Comparison of ENCODE assay signal across 28 mouse cellular contexts in the genomic region with DNA sequence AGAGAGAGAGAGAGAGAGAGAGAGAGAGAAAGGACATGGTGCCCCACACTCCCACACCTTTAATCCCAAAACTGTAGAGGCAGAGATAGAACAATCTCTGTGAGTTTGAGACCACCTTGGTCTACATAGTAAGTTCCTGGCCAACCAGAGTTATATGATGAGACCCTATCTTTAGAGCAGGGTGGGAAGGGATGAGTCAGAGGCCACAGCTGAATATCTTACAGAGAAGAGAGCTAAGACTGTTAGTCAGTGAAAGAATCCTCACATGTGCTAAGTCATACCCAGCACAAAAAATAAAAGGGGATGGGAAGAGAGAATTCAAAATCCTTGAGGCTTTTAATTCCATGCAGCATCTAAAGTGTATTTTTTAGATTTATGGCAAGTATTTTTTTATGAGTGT. TPM values are rescaled to one million over a fixed set of nuclear protein-coding genes. Genes with fewer than 3 reads are reported as not detected.
"Had no signal": no experiment of that assay in that cellular context is flagged by ENCODE, and none has a peak within 500 bp of the region (broad histone marks: within the 10 kb centered on the region; RNA-seq: fewer than 3 reads in every experiment).

No protein-coding gene starts in this region.

- H3K27me3 ChIP-seq: liver, embryonic 15.5 days; lung, embryonic 15.5 days; midbrain, embryonic 13.5 days; midbrain, embryonic 15.5 days; neural tube, embryonic 13.5 days; neural tube, embryonic 15.5 days had no signal

- H3K4me1 ChIP-seq: liver, embryonic 15.5 days; lung, embryonic 15.5 days; midbrain, embryonic 13.5 days; midbrain, embryonic 15.5 days; neural tube, embryonic 13.5 days; neural tube, embryonic 15.5 days had no signal

- H3K36me3 ChIP-seq: liver, embryonic 15.5 days; lung, embryonic 15.5 days; midbrain, embryonic 13.5 days; midbrain, embryonic 15.5 days; neural tube, embryonic 13.5 days; neural tube, embryonic 15.5 days had no signal

- DNase-seq: liver, postnatal 0 days; lung, adult 2 months; lung, postnatal 14 days; lung, postnatal 36 days; retina, postnatal 1 day; right cerebral cortex, adult 18-20 months; right cerebral cortex, postnatal 25 days; right cerebral cortex, postnatal 4 days; spleen, adult 18-20 months; thymus, postnatal 25 days; thymus, postnatal 4 days had no signal

- H3K4me3 ChIP-seq: liver, embryonic 15.5 days; lung, embryonic 15.5 days; megakaryocyte, embryonic 14.5 days; midbrain, embryonic 13.5 days; midbrain, embryonic 15.5 days; neural tube, embryonic 13.5 days; neural tube, embryonic 15.5 days had no signal

- H3K27ac ChIP-seq: liver, embryonic 15.5 days; lung, embryonic 15.5 days; macrophage; midbrain, embryonic 13.5 days; midbrain, embryonic 15.5 days; neural tube, embryonic 13.5 days; neural tube, embryonic 15.5 days had no signal

RNA-seq across cellular contexts. Expression of gene Gm5129, which starts 24.1 kb away (rescaled TPM):
- polyA plus RNA-seq: liver, embryonic 15.5 days; liver, postnatal 0 days; lung, adult 2 months; lung, embryonic 15.5 days; lung, postnatal 0 days; macrophage; midbrain, embryonic 11.5 days; midbrain, embryonic 13.5 days; midbrain, embryonic 15.5 days; midbrain, postnatal 0 days; neural tube, embryonic 11.5 days; neural tube, embryonic 13.5 days; neural tube, embryonic 15.5 days; small intestine, adult 2 months; stomach, embryonic 14.5 days; stomach, embryonic 16.5 days; thymus, postnatal 0 days; urinary bladder, adult 2 months had no signal
